Mouse (Mus musculus) brain, embryonic 14.5 days (tissue): Measurements from ENCODE around the gene Gm21860. TPM values are rescaled to one million over a fixed set of nuclear protein-coding genes. Genes with fewer than 3 reads are reported as not detected.
"Not testable (repeated sequence)": the region's sequence is repeated elsewhere in the genome, so short reads cannot be mapped to it uniquely, and the experiment has no call there.

Experiments
- DNase-seq: peaks from one replicate; pipeline ENCODE4 v3.0.0-alpha.2; 2011; ENCODE audit warnings: low read depth
- CTCF ChIP-seq: fragments of 200-500 bp; IDR thresholded peaks from 2 replicates; pipeline ENCODE4 v1.5.1; 2012; ENCODE audit warnings: inconsistent platforms, mild to moderate bottlenecking, moderate library complexity, borderline replicate concordance; ENCODE audit not compliant: insufficient read depth, insufficient read length; ENCODE audit errors: extremely low read depth
- POLR2A ChIP-seq: fragments of 200-500 bp; IDR thresholded peaks from 2 replicates; pipeline ENCODE4 v1.6.1; 2012; ENCODE audit warnings: mild to moderate bottlenecking, inconsistent platforms, borderline replicate concordance; ENCODE audit not compliant: poor library complexity, insufficient read depth, insufficient read length, severe bottlenecking; ENCODE audit errors: extremely low read depth
- polyA plus RNA-seq: library from polyadenylated mRNA; depleted of rRNA; stranded (reverse); fragments of >200 nt; gene quantifications from 2 replicates; pipeline ENCODE4 v1.2.3, GENCODE M21; 2012; rRNA removed

Gm21860 gene
- polyA plus RNA-seq, result not detected in 2 replicates

DNA sequence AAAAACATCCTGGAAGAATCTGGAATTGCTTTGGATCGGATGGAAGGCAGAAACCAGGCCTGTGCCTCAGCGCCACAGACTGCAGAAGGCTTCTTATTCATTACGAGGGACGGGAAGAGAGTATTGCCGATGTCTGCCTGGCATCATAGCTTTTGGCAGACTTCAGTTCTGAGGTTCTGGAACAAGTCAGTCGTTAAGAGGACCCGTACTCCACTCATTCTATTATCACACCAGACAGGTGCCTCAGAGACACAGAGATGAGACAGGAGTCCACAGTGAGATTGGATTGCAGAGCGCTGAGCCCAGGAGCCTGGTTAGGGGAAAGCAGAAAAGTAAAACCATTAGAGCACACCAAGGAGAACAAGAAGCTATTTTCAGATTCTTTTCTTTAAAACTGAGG is at the start of gene Gm21860:
Gm21860 (minus strand) TSS at position 101 of the 400 bp plus-strand sequence.
- not testable (repeated sequence) for DNase-seq

DNA sequence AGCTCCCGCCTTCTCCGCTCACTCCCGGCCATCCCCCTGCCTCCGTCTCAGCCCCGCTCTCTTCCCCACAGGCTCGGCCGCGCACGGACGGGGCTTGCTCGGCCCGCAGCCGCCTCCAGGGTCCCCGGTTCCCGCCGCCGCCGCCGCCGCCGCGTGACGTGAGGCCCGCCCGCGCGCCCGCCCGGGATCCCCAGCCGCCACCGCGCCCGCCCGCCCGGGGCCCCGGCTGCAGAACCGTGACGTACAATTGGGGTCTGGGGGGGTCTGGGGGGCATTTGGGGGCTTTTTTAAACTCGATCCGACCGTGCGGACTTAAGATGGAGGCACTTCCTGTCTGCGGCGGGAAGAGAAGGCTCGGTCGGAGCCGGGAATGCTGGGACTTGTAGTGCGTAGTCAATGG is 29.8 kb upstream of the Gm21860 start, which contains the start of gene Gm47283:
Gm47283 (plus strand) TSS at position 301 of the 400 bp plus-strand sequence.
- not testable (repeated sequence) for DNase-seq

DNA sequence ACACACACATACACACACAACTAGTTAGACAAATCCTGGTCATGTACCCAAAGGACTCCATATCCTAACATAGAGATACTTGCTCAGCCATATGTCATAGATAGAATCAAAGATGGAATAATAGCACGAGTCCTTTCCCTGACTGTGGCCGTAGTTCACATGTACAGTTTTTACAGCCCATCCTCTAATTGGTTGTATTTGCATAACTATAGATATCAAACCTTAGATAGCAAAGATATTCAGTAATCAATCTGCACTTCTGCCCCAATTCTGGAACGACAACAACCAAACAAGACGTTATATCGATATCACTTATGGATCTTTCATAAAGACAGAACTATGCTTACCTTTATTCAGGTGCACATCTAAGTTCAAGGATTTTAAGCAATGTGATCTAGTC is 9.4 kb downstream of the Gm21860 start:
- DNase-seq, result not testable (repeated sequence)

DNA sequence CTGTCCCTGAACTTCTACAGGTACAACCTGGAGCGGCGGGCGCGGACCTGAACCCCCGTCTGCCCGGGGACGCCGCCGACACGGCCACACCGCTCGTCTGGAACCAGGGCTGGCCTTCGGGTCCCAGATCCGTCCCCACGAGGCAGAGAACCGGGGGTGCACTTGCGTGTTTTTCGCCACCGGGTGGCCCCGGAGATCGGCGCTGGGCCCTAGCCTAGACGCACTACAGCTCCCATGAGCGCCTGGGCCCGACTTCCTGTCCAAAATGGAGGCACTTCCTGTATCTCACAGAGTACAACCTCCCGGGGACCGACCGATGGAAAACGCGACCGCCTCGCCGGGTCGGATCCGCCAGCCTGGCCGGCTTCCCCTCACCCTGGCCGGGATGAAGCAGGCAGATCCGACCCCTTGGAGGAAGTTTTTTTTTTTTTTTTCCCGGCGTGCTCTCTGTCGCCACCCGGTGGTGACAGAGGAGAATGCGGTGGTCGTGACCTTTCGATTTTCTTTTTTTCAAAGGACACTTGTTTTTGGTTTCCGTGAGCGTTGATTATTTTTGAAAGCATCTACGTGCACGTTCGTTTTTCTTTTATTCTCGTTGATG is 10.1 kb downstream of the Gm21860 start:
- peak; percentile 85 for DNase-seq

DNA sequence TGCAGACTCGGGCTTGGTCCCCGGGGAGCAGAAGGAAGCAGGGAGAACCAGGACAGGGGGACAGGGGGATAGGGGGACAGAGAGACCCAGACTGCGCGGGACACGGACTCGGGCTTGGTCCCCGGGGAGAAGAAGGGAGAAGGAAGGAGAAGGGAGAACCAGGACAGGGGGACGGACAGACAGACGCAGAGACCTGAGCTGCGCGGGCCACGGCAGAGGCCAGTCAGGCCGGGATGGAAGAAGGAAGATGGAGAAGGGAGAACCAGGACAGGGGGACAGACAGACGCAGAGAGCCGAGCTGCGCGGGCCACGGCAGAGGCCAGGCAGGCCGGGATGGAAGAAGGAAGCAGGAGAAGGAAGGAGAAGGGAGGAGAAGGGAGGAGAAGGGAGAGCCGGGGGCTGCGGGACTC is 10.8 kb downstream of the Gm21860 start:
- peak; percentile 22 for DNase-seq
- no peak for TF ChIP-seq POLR2A
- no peak for TF ChIP-seq CTCF

DNA sequence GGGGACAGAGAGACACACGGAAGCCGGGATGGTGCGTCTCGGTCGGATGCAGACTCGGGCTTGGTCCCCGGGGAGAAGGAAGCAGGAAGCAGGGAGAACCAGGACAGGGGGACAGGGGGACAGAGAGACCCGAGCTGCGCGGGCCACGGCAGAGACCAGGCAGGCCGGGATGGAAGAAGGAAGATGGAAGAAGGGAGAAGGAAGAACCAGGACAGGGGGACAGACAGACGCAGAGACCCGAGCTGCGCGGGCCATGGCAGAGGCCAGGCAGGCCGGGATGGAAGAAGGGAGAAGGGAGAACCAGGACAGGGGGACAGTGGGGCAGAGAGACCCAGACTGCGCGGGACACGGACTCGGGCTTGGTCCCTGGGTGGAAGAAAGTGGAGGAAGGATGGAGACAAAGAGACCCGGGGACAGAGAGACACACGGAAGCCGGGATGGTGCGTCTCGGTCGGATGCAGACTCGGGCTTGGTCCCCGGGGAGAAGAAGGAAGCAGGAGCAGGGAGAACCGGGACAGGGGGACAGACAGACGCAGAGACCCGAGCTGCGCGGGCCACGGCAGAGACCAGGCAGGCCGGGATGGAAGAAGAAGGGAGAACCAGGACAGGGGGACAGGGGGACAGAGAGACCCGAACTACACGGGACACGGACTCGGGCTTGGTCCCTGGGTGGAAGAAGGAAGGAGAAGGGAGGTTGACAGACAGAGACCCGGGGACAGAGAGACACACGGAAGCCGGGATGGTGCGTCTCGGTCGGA is 11.4 kb downstream of the Gm21860 start:
- DNase-seq, result not testable (repeated sequence)

DNA sequence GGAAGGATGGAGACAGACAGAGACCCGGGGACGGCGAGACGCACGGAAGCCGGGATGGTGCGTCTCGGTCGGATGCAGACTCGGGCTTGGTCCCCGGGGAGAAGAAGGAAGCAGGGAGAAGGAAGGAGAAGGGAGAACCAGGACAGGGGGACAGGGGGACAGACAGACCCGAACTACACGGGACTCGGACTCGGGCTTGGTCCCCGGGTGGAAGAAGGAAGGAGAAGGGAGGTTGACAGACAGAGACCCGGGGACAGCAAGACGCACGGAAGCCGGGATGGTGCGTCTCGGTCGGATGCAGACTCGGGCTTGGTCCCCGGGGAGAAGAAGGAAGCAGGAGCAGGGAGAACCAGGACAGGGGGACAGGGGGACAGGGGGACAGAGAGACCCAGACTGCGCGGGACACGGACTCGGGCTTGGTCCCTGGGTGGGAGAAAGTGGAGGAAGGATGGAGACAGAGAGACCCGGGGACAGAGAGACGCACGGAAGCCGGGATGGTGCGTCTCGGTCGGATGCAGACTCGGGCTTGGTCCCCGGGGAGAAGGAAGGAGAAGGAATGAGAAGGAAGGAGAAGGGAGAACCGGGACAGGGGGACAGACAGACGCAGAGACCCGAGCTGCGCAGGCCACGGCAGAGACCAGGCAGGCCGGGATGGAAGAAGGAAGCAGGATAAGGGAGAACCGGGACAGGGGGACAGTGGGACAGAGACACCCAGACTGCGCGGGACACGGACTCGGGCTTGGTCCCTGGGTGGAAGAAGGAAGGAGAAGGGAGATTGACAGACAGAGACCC is 12.2 kb downstream of the Gm21860 start:
- not testable (repeated sequence) for DNase-seq

DNA sequence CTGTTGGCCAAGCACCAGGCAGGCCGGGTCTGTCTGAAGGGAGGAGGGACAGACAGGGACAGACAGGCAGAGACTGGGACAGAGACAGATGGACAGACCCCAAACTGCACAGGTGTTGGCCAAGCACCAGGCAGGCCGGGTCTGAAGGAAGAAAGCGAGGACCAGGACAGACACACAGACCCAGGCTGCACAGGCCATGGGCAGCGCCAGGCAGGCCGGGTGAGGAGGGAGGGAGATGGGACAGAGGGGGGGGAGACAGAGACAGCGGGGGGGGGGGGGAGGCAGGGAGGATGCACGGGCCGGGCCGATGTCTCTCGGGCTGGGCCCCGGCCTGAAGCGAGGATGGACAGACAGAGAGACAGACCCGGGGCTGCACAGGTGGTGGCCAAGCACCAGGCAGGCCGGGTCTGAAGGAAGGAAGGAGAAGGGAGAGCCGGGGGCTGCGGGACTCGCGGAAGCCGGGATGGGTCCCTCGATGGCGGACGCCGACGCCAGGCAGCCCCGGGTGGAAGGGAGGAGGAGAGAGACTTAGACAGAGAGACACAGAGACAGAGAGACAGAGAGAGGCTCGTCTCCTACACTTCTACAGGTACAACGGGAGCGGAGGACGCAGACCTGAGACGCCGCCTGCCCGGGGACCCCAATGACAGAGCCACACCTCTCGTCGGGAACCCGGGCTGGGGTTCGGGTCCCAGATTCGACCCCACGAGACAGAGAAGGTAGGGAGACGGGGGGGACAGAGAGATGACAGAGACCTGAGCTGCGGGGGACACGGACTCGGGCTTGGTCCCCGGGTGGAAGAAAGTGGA is 13.0 kb downstream of the Gm21860 start:
- DNase-seq, result peak; percentile 48

DNA sequence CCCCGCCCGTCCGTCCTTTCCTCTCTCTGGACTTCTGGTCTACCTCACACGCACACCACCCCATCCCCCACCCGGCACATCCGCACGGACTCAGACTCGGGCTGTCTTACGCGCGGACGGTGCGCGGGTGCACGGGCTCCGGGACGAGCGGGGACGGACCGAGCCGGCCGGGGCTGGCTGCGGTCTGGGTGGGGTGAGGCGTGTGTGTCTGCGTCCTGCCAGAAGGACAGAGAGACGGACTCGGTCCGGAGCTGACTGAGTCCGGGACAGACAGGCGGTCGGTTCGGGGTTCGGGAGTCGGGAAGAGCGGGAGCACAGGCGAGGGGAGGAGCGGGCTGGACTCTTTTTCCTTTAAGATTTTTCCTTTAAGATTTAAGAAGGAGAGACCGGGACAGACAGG is 13.6 kb downstream of the Gm21860 start:
- peak; percentile 55 for DNase-seq

DNA sequence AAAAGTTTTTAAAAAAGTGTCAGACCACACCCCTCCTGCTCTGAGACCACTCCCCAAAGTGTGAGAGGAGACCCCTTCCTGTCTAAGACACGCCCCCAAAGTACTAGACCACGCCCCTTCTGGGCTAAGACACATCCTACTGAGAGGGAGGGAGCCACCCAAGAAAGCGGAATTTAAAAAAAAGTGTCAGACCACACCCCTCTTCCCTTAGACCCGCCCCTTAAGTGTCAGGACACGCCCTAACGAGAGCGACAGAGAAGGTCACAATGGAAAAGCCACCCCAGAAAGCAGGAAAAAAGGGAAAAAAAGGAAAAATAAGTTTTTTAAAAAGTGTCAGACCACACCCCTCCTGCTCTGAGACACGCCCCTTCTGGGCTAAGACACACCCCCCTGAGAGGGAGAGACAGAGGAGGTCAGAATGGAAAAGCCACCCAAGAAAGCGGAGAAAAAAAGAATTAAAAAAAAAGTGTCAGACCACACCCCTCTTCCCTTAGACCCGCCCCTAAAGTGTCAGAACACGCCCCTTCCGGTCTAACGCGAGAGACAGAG is 14.5 kb downstream of the Gm21860 start:
- TF ChIP-seq POLR2A (no peak), CTCF (no peak)
- DNase-seq, result peak; percentile 83

DNA sequence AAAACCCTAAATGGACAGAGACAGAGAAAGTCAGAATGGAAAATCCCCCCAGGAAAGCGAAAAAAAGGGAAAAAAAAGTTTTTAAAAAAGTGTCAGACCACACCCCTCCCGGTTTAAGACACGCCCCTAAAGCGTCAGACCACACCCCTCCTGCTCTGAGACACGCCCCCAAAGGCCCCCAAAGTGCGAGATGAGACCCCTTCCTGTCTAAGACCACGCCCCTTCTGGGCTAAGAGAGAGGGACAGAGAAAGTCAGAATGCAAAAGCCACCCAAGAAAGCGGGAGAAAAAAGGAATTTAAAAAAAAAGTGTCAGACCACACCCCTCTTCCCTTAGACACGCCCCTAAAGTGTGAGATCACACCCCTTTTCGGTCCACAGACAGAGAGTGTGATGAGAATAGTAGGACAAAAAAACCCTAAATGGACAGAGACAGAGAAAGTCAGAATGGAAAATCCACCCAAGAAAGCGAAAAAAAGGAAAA is 15.0 kb downstream of the Gm21860 start:
- peak; percentile 65 for DNase-seq

DNA sequence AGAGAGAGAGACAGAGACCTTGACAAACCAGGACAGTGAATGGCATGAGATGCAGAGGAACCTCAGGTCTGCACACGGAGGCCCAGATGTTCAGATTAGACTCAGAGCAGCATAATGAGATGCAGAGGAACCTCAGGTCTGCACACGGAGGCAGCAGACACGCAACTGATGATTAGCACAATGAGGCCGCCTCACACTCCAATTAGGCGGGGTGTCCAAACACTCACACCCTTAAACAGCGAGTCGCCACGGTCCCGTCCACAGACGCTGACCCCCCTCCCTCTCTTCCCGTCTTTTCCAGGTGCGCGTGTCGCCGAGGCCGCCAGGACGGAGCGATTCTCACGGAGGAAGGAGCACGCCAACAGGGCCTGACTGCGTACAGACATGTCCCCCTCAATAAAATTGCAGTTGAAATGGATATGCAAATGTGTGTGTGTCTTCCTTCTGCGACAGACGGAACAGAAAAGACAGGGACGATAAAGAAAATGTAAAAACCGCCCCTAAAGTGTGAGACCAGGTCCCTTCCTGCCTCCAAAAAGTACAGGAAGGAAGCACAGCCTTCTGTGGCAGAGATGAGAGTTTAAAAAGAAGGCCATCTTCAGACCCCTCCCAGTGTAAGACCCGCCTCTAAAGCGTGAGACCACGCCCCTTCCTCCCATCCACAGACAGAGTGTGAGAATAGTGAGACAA is 15.6 kb downstream of the Gm21860 start:
- DNase-seq, result peak; percentile 82

DNA sequence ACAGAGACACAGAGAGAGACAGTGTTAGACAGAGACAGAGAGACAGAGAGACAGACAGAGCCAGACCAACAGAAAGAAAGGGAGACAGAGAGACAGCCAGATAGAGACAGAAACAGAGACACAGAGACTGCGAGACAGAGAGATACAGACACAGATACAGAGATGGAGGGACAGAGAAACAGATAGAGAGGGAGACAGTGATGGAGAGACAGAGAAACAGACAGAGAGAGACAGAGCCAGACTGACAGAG is 16.3 kb downstream of the Gm21860 start:
- TF ChIP-seq CTCF (no peak), POLR2A (no peak)
- no peak for DNase-seq
